Mouse (Mus musculus) neural tube, embryonic 15.5 days (tissue): ENCODE results near the gene Klhl31. TPM values are rescaled to one million over a fixed set of nuclear protein-coding genes. Genes with fewer than 3 reads are reported as not detected.
A peak's percentile ranks its signal among the peaks of the same experiment; 100 is the strongest.

Source experiments
- ATAC-seq: fragments of 200-750 bp; cut with Nextera tagmentation; 2 replicates; pipeline ENCODE4 v1.8.0; 2017; ENCODE audit warnings: mild to moderate bottlenecking, moderate TSS enrichment, moderate library complexity; ENCODE audit not compliant: low FRiP score
- H3K27ac ChIP-seq: fragments of 300-500 bp; sonication (generic); replicated peaks from 2 replicates; pipeline ENCODE4 v1.5.1; 2015; ENCODE audit warnings: mild to moderate bottlenecking, inconsistent platforms
- H3K27me3 ChIP-seq: fragments of 300-500 bp; sonication (generic); replicated peaks from 2 replicates; pipeline ENCODE4 v1.6.1; 2015; ENCODE audit warnings: inconsistent platforms
- H3K36me3 ChIP-seq: fragments of 300-500 bp; sonication (generic); 2 replicates; pipeline ENCODE4 v1.6.1; 2015; ENCODE audit warnings: inconsistent platforms
- H3K4me1 ChIP-seq: fragments of 300-500 bp; sonication (generic); 2 replicates; pipeline ENCODE4 v1.6.1; 2015; ENCODE audit warnings: inconsistent platforms
- H3K4me2 ChIP-seq: fragments of 300-500 bp; sonication (generic); 2 replicates; pipeline ENCODE4 v1.6.1; 2015; ENCODE audit warnings: inconsistent platforms, mild to moderate bottlenecking, moderate library complexity
- H3K4me3 ChIP-seq: fragments of 300-500 bp; sonication (generic); replicated peaks from 2 replicates; pipeline ENCODE4 v1.5.1; 2015; ENCODE audit warnings: mild to moderate bottlenecking, inconsistent platforms
- H3K9ac ChIP-seq: fragments of 300-500 bp; sonication (generic); replicated peaks from 2 replicates; pipeline ENCODE4 v1.6.1; 2015; ENCODE audit warnings: mild to moderate bottlenecking, inconsistent platforms
- H3K9me3 ChIP-seq: fragments of 300-500 bp; sonication (generic); replicated peaks from 2 replicates; pipeline ENCODE4 v1.6.1; 2016; ENCODE audit warnings: inconsistent platforms
- WGBS: fragments of 180-500 bp; shearing (Covaris S2); methylation state at CpG from one replicate; pipeline ENCODE4 v1.1.7; 2015; ENCODE audit warnings: mixed read lengths; 5-methylcytosine and 5-hydroxymethylcytosine counted together
- polyA plus RNA-seq: library from polyadenylated mRNA; unstranded; fragments of >200 nt; fragmentation: Nextera tagmentation; extraction: Ambion mirVana; gene quantifications from 2 replicates; pipeline ENCODE4 v1.2.1, GENCODE M21; 2015

Klhl31 gene
- polyA plus RNA-seq: 1.0 and 1.2 TPM in 2 replicates

DNA sequence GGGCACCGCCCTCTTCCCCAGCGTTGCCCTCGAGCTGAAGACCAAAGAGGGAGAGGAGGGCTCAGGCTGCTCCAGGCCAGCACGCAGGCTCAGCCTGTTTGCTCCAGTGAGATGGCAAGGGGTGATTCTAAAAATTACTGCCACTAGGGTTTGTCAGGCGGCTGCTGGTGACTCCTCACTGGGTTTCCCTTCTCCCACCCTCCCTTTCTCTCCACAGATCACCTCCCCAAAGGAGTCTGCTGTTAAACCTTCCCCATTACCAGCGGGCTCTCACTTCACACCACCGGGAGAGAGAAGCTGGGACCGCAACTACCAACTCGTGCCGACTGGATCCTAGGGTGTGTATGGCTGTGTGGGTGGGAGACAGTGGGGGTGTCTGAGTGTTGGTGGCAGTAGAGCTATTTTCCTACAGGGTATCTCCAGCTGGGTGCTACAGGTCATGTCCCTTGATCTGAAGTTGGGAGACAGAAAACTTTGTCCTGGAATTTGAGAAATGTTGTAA is at the start of gene Klhl31:
Gene Klhl31 (plus strand): TSS at position 51 of the 502 bp plus-strand sequence.
- WGBS: 67% methylated on average over 10 of the region's 10 CpGs
- ATAC-seq: no peak
- no peaks in the 10 kb centered on the region for H3K36me3 ChIP-seq

DNA sequence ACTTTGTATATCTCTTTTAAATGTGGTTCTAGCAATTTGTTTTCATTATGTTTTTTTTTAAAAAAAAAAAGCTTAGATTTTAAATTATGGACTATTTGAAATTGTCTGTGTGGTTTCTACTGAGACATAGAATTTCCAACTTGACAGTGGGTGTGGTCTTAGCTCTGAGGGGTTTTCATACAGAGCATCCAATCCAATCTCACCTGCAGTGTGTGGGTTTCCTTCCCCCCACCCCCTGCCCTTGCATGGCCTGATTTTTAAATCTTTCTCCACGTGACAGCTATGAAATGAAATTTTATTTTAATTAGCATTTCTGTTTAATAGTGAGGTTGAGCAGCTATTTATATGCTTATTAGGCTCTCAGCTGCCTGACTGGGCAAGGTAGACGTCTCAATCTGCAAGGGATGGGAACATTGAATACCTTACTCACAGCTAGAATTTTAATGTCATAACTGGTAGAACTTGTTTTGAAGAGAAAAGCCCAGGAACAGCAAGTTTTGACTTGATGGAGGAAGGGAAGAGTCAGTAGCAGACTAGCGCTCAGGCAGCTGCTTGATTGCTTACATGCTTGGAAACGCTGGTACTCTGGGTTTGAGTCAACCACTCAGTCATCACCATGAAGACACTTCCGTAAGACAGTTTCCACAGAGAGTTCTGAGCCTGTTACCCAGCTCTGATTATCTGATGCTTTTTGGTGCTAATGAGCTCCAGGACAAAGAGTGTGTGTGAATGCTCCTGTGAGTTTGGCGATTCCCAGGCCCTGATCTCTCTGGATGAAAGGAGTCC is 49.3 kb upstream of the Klhl31 start:
- no peaks in the 10 kb centered on the region for H3K36me3 ChIP-seq
- no peaks in the 10 kb centered on the region for H3K9me3 ChIP-seq

More for the DNA sequence above, at the start of gene Klhl31:
- no peaks in the 10 kb centered on the region for H3K9me3 ChIP-seq
- no peaks in the 10 kb centered on the region for H3K27me3 ChIP-seq
- no peak within 1 kb of the TSS for H3K9ac ChIP-seq
- H3K4me3 ChIP-seq: no peak within 1 kb of the TSS
- H3K4me2 ChIP-seq: no peak within 1 kb of the TSS
- no peaks in the 10 kb centered on the region for H3K4me1 ChIP-seq
- no peak within 1 kb of the TSS for H3K27ac ChIP-seq

DNA sequence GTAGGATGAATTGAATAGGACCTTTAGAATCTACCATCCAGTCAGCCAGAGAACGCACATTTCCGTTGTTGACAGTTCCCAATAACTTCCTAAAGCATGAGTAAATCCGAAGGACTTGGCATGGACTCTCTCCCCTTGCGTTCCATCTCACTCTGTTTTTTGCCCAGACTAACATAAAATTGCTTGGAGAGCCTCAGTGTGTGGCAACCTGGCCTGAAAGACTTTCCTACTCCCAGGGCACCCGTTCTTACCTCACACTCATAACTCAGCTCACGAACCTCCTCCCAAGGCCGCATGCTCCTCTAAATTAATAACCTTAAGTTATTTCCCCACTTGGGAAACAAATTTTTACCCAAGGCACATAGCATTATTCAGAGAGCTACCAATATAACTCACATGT is 48.7 kb upstream of the Klhl31 start:
- Histone ChIP-seq H3K36me3 (no peaks in the 10 kb centered on the region), H3K4me3 (no peak overlapping the region), H3K27me3 (no peaks in the 10 kb centered on the region), H3K9me3 (no peaks in the 10 kb centered on the region), H3K9ac (no peak overlapping the region), H3K4me1 (no peaks in the 10 kb centered on the region), H3K4me2 (no peak overlapping the region), H3K27ac (no peak overlapping the region)
- ATAC-seq: no peak
- WGBS: 77% methylated on average over 7 of the region's 7 CpGs

More for the DNA sequence above, 49.3 kb upstream of the Klhl31 start:
- 58% methylated on average over 6 of the region's 6 CpGs for WGBS
- no peak for ATAC-seq
- Histone ChIP-seq H3K27ac (no peak overlapping the region), H3K4me1 (no peaks in the 10 kb centered on the region), H3K4me2 (no peak overlapping the region), H3K27me3 (no peaks in the 10 kb centered on the region), H3K4me3 (no peak overlapping the region), H3K9ac (no peak overlapping the region)

GRCm38 (mm10) chr9:77589496-77589895 is 46.8 kb upstream of the Klhl31 start:
- no peak for ATAC-seq
- no peak overlapping the region for H3K27ac ChIP-seq
- WGBS: 39% methylated on average over 2 of the region's 2 CpGs
- H3K9me3 ChIP-seq: no peaks in the 10 kb centered on the region
- H3K4me1 ChIP-seq: no peaks in the 10 kb centered on the region
- no peak overlapping the region for H3K4me2 ChIP-seq
- H3K36me3 ChIP-seq: no peaks in the 10 kb centered on the region
- H3K4me3 ChIP-seq: no peak overlapping the region
- H3K27me3 ChIP-seq: no peaks in the 10 kb centered on the region
- no peak overlapping the region for H3K9ac ChIP-seq

DNA sequence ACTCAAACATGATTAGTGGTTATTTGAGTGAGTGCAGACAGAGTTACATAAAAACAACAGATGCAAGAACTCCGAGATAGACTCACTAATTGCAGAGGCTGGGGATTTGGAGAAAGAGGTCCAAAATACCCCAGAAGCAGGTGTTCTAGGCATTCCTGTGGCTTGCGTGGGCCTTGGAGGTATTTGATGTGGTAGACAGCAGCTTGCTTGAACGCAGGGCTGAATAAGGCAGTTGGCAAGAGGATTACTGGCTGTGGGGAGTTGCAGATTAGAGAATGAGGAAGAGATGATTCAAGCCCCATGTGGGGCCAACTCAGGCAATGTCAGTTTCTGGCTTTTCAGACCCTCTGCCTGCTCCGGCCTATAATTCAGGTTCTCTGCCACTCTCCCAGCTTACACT is 43.9 kb upstream of the Klhl31 start:
- 71% methylated on average over 4 of the region's 4 CpGs for WGBS
- ATAC-seq: no peak

GRCm38 (mm10) chr9:77595006-77595626 is 41.2 kb upstream of the Klhl31 start:
- no peak overlapping the region for H3K27ac ChIP-seq
- 36% methylated on average over 12 of the region's 12 CpGs for WGBS
- no peak for ATAC-seq
- no peak overlapping the region for H3K9ac ChIP-seq
- no peaks in the 10 kb centered on the region for H3K36me3 ChIP-seq
- H3K27me3 ChIP-seq: no peaks in the 10 kb centered on the region
- H3K9me3 ChIP-seq: no peaks in the 10 kb centered on the region
- H3K4me3 ChIP-seq: no peak overlapping the region
- peaks cover 8% of the 10 kb centered on the region for H3K4me1 ChIP-seq
- peak overlapping the region; percentile 19; the same call in 1 of the 2 replicates for H3K4me2 ChIP-seq

More for the DNA sequence above, 43.9 kb upstream of the Klhl31 start:
- Histone ChIP-seq H3K27ac (no peak overlapping the region), H3K4me2 (no peak overlapping the region), H3K9me3 (no peaks in the 10 kb centered on the region), H3K9ac (no peak overlapping the region), H3K36me3 (no peaks in the 10 kb centered on the region), H3K27me3 (no peaks in the 10 kb centered on the region), H3K4me3 (no peak overlapping the region), H3K4me1 (peaks cover 8% of the 10 kb centered on the region)

DNA sequence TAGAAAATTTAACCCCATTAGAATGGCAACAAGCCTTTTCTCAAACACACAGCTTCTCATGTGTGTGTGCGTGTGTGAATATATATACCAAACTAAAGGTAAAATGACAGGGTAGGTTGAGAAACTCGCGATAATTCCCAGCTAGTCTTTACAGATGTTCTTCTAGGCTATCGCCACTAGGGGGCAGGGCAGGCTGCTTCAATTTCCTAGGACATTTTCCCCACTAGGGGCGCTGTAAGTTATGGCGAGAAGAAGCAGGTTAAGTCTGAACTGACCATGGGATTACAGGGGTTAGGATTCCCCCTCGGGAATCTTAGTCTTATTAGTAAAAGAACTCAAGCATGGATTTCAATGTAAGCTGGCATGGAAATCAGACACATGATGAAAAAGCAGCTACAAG is 39.9 kb upstream of the Klhl31 start:
- peaks cover 8% of the 10 kb centered on the region for H3K4me1 ChIP-seq
- no peak overlapping the region for H3K9ac ChIP-seq
- H3K9me3 ChIP-seq: 0 out of 2 replicates have a peak, but pooled peaks cover 3% of the 10 kb centered on the region
- H3K27ac ChIP-seq: no peak overlapping the region
- no peak overlapping the region for H3K4me3 ChIP-seq
- ATAC-seq: no peak
- no peak overlapping the region for H3K4me2 ChIP-seq
- 25% methylated on average over 7 of the region's 7 CpGs for WGBS
- no peaks in the 10 kb centered on the region for H3K36me3 ChIP-seq
- no peaks in the 10 kb centered on the region for H3K27me3 ChIP-seq

- no peaks in the 10 kb centered on the region for H3K27me3 ChIP-seq
- no peak overlapping the region for H3K4me3 ChIP-seq
- H3K36me3 ChIP-seq: no peaks in the 10 kb centered on the region
- 56% methylated on average over 3 of the region's 3 CpGs for WGBS
- 0 out of 2 replicates have a peak, but pooled peaks cover 3% of the 10 kb centered on the region for H3K9me3 ChIP-seq
- H3K4me1 ChIP-seq: peaks cover 8% of the 10 kb centered on the region
- H3K27ac ChIP-seq: no peak overlapping the region
- ATAC-seq: no peak
- no peak overlapping the region for H3K4me2 ChIP-seq
- H3K9ac ChIP-seq: no peak overlapping the region
Observed at GRCm38 (mm10) chr9:77598560-77598959, 37.7 kb upstream of the Klhl31 start.

GRCm38 (mm10) chr9:77602302-77603266 is 33.7 kb upstream of the Klhl31 start:
- H3K9ac ChIP-seq: no peak overlapping the region
- ATAC-seq: peak; percentile 66
- WGBS: 68% methylated on average over 10 of the region's 10 CpGs
- H3K4me1 ChIP-seq: no peaks in the 10 kb centered on the region
- H3K36me3 ChIP-seq: no peaks in the 10 kb centered on the region
- H3K4me3 ChIP-seq: no peak overlapping the region
- peak overlapping the region; percentile 28 for H3K27ac ChIP-seq
- no peak overlapping the region for H3K4me2 ChIP-seq
- no peaks in the 10 kb centered on the region for H3K27me3 ChIP-seq
- 0 out of 2 replicates have a peak, but pooled peaks cover 3% of the 10 kb centered on the region for H3K9me3 ChIP-seq

- H3K4me2 ChIP-seq: no peak overlapping the region
- no peak overlapping the region for H3K9ac ChIP-seq
- H3K36me3 ChIP-seq: no peaks in the 10 kb centered on the region
- WGBS: 98% methylated on average over 1 of the region's 1 CpGs
- H3K9me3 ChIP-seq: 0 out of 2 replicates have a peak, but pooled peaks cover 3% of the 10 kb centered on the region
- no peak overlapping the region for H3K4me3 ChIP-seq
- H3K27me3 ChIP-seq: no peaks in the 10 kb centered on the region
- H3K27ac ChIP-seq: no peak overlapping the region
- no peak for ATAC-seq
- H3K4me1 ChIP-seq: no peaks in the 10 kb centered on the region
Observed at GRCm38 (mm10) chr9:77603965-77604509, 32.3 kb upstream of the Klhl31 start.

DNA sequence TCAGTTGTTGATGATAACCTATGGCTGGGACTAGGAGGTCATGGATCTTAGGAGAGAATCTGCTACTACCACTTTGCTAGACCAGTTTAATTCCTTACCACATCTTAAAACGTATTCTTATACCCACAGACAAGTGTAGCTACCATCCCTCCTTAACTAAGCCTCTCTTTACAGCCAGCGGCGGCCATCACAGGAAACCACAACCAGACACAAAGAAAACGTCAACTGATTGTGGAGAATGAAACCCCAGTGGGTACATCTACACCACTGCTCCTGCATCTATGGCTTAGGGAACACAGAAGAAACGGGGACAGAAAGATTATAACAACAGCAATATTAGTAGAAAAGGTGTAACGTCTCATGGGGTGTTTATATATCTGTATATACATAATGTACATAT is 29.0 kb upstream of the Klhl31 start:
- Histone ChIP-seq H3K4me1 (no peaks in the 10 kb centered on the region), H3K4me3 (no peak overlapping the region), H3K4me2 (no peak overlapping the region), H3K36me3 (no peaks in the 10 kb centered on the region), H3K9me3 (no peaks in the 10 kb centered on the region), H3K27me3 (no peaks in the 10 kb centered on the region), H3K9ac (no peak overlapping the region), H3K27ac (no peak overlapping the region)
- no peak for ATAC-seq
- whole genome bisulfite sequencing: 81% methylated on average over 6 of the region's 6 CpGs
